Mouse (Mus musculus) stomach, embryonic 14.5 days (tissue): ENCODE measurements around the gene Trnp1. TPM values are rescaled to one million over a fixed set of nuclear protein-coding genes. Genes with fewer than 3 reads are reported as not detected.

ENCODE experiments used
- ATAC-seq: fragments of 200-750 bp; cut with Nextera tagmentation; 2 replicates; pipeline ENCODE4 v1.8.0; 2017; ENCODE audit warnings: low read depth, moderate TSS enrichment; ENCODE audit not compliant: insufficient number of reproducible peaks, insufficient read depth, low FRiP score
- H3K27ac ChIP-seq: fragments of 300-500 bp; sonication (generic); 2 replicates; pipeline ENCODE4 v1.5.1; 2014; ENCODE audit warnings: mild to moderate bottlenecking, low read length, moderate library complexity, mixed read lengths
- H3K27me3 ChIP-seq: fragments of 300-500 bp; sonication (generic); 2 replicates; pipeline ENCODE4 v1.6.1; 2014; ENCODE audit warnings: low read length, control low read depth, mixed read lengths; ENCODE audit not compliant: control insufficient read depth, insufficient read depth
- H3K36me3 ChIP-seq: fragments of 300-500 bp; sonication (generic); 2 replicates; pipeline ENCODE4 v1.6.1; 2014; ENCODE audit warnings: mild to moderate bottlenecking, control low read depth, low read length, moderate library complexity, mixed read lengths; ENCODE audit not compliant: control insufficient read depth, insufficient read depth
- H3K4me1 ChIP-seq: fragments of 300-500 bp; sonication (generic); 2 replicates; pipeline ENCODE4 v1.6.1; 2014; ENCODE audit warnings: low read length, control low read depth, mixed read lengths; ENCODE audit not compliant: control insufficient read depth, insufficient read depth
- H3K4me2 ChIP-seq: fragments of 300-500 bp; sonication (generic); replicated peaks from 2 replicates; pipeline ENCODE4 v1.6.1; 2014; ENCODE audit warnings: low read depth, low read length, control low read depth
- H3K4me3 ChIP-seq: fragments of 300-500 bp; sonication (generic); 2 replicates; pipeline ENCODE4 v1.5.1; 2014; ENCODE audit warnings: low read depth, low read length, control low read depth
- H3K9ac ChIP-seq: fragments of 300-500 bp; sonication (generic); replicated peaks from 2 replicates; pipeline ENCODE4 v1.6.1; 2014; ENCODE audit warnings: low read depth, mild to moderate bottlenecking, control low read depth, low read length, moderate library complexity, mixed read lengths
- H3K9me3 ChIP-seq: fragments of 300-500 bp; sonication (generic); 2 replicates; pipeline ENCODE4 v1.6.1; 2016; ENCODE audit warnings: low read depth, low read length, control low read depth; ENCODE audit not compliant: control insufficient read depth
- WGBS: fragments of 180-500 bp; shearing (Covaris S2); extraction: QIAGEN DNeasy Blood & Tissue Kit; methylation state at CpG from one replicate; pipeline ENCODE4 v1.1.7; 2014; 5-methylcytosine and 5-hydroxymethylcytosine counted together
- polyA plus RNA-seq: library from polyadenylated mRNA; unstranded; fragments of >200 nt; fragmentation: Nextera tagmentation; extraction: Ambion mirVana; gene quantifications from 2 replicates; pipeline ENCODE4 v1.2.1, GENCODE M21; 2014

The Trnp1 gene
- polyA plus RNA-seq, 1 experiment from 2014 or later, result 2.5 TPM

- ATAC-seq, result no peak
- Histone ChIP-seq H3K4me3 (no peak overlapping the region), H3K9ac (no peak overlapping the region), H3K27me3 (no peaks in the 10 kb centered on the region), H3K27ac (peak overlapping the region; percentile 55; the same call in 1 of the 2 replicates), H3K36me3 (no peaks in the 10 kb centered on the region), H3K4me2 (no peak overlapping the region), H3K9me3 (no peaks in the 10 kb centered on the region), H3K4me1 (peaks cover 6% of the 10 kb centered on the region; the same call in 1 of the 2 replicates)
- 81% methylated on average over 11 of the region's 11 CpGs for WGBS
These were observed 50.4 kb downstream of the Trnp1 start for GRCm38 (mm10) chr4:133447967-133448366.

GRCm38 (mm10) chr4:133447366-133447765, 51.0 kb downstream of the Trnp1 start:
- H3K4me3 ChIP-seq, result no peak overlapping the region
- H3K4me2 ChIP-seq, result no peak overlapping the region
- ATAC-seq, result no peak
- no peaks in the 10 kb centered on the region for H3K36me3 ChIP-seq
- H3K9ac ChIP-seq, result no peak overlapping the region
- no peaks in the 10 kb centered on the region for H3K27me3 ChIP-seq
- H3K9me3 ChIP-seq, result no peaks in the 10 kb centered on the region
- H3K27ac ChIP-seq, result no peak overlapping the region
- WGBS, result 58% methylated on average over 5 of the region's 5 CpGs
- H3K4me1 ChIP-seq, result peaks cover 6% of the 10 kb centered on the region; the same call in 1 of the 2 replicates

DNA sequence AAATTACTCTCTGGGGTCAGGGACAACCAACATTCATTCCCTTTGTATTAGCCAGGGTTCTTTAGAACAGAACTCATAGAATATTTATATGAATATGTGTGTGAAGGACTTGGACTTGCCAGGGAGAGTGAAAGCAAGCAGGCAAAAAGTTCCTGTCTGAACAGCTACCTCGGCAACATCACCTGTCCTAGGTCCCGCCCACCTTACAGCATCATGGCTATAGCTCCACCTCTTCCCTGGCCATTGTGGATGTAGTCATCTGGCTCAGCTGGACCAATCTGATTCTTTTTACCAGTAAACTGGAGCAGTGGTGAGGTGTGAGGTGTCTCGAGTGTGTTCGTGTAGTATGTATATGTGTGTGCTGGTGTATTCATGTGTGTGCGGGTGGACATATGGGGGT, 52.6 kb downstream of the Trnp1 start:
- no peak overlapping the region for H3K4me2 ChIP-seq
- WGBS, result 82% methylated on average over 5 of the region's 5 CpGs
- H3K9me3 ChIP-seq, result no peaks in the 10 kb centered on the region
- no peak for ATAC-seq
- H3K4me1 ChIP-seq, result peaks cover 7% of the 10 kb centered on the region; the same call in 1 of the 2 replicates
- no peak overlapping the region for H3K9ac ChIP-seq
- no peaks in the 10 kb centered on the region for H3K27me3 ChIP-seq
- no peak overlapping the region for H3K27ac ChIP-seq
- no peak overlapping the region for H3K4me3 ChIP-seq
- H3K36me3 ChIP-seq, result no peaks in the 10 kb centered on the region

DNA sequence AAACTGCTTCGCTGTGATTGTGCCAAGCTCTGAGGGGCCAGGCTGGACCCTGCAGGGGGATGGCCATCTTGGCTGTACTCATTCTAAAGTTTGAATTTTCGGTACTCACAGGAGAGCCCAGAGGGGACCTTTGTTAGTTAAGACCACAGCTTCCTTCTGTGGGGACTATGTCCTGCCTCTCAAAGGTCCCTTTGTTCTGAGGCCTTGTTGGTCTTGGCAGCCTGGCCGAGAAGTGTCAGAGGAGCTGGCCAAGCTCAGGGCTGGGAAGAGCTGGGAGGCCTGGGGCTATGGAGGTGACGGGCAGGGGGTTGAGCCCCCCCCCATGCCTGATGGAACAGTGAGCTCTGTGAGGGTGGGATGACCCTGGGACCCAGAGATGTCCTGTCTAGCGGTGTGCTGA, 55.3 kb downstream of the Trnp1 start:
- H3K4me1 ChIP-seq, result peaks cover 17% of the 10 kb centered on the region
- no peaks in the 10 kb centered on the region for H3K9me3 ChIP-seq
- no peaks in the 10 kb centered on the region for H3K36me3 ChIP-seq
- 75% methylated on average over 5 of the region's 5 CpGs for WGBS
- no peak overlapping the region for H3K9ac ChIP-seq
- ATAC-seq, result no peak
- H3K27me3 ChIP-seq, result no peaks in the 10 kb centered on the region
- no peak overlapping the region for H3K4me3 ChIP-seq
- no peak overlapping the region for H3K4me2 ChIP-seq
- H3K27ac ChIP-seq, result peak overlapping the region; percentile 11; the same call in 1 of the 2 replicates

DNA sequence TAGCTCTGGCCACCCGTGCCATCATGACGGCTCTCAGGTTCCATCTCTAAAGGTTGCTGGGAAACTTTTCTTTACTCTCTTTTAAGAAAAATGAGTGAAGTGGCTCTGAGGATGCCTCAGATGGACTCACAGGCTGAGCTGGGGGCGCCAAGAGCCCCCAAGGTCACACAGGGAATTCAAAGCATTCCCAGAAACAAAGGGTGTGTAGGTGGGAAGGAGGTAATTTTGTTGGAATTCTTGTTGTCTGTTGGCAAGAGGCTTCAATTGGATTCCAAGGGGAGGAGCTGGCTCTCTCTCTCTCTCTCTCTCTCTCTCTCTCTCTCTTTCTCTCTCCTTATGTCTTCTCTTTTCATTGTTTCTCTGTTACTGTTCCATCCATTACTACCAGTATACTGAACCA, 56.2 kb downstream of the Trnp1 start:
- no peak for ATAC-seq
- Histone ChIP-seq H3K36me3 (no peaks in the 10 kb centered on the region), H3K27ac (no peak overlapping the region)

More for the DNA sequence above, 56.2 kb downstream of the Trnp1 start:
- Histone ChIP-seq H3K27me3 (no peaks in the 10 kb centered on the region), H3K9ac (no peak overlapping the region), H3K4me1 (peaks cover 18% of the 10 kb centered on the region), H3K9me3 (no peaks in the 10 kb centered on the region), H3K4me3 (no peak overlapping the region), H3K4me2 (no peak overlapping the region)
- WGBS, result 57% methylated on average over 3 of the region's 3 CpGs

Other genes starting within 250 kb of the Trnp1 start
- 9.3 and 10.3 TPM in 2 replicates for gene Sytl1, start 235.4 kb downstream of the Trnp1 start, polyA plus RNA-seq
- 88.1 and 88.6 TPM in 2 replicates for gene Tmem222, start 220.8 kb downstream of the Trnp1 start, polyA plus RNA-seq
- 18.5 and 19.9 TPM in 2 replicates for gene Wdtc1, start 145.1 kb downstream of the Trnp1 start, polyA plus RNA-seq
- 9.8 and 10.6 TPM in 2 replicates for gene Slc9a1, start 128.8 kb downstream of the Trnp1 start, polyA plus RNA-seq
- gene Tent5b, start 18.4 kb downstream of the Trnp1 start, polyA plus RNA-seq, result 0.39 and 0.45 TPM in 2 replicates
- gene Kdf1, start 20.4 kb upstream of the Trnp1 start, polyA plus RNA-seq, result 30.1 and 31.6 TPM in 2 replicates
- gene Nudc, start 47.4 kb upstream of the Trnp1 start, polyA plus RNA-seq, result 192 and 206 TPM in 2 replicates
- gene Nr0b2, start 54.8 kb upstream of the Trnp1 start, polyA plus RNA-seq, result 3.3 and 4.1 TPM in 2 replicates
- gene Gpatch3, start 76.2 kb upstream of the Trnp1 start, polyA plus RNA-seq, result 5.5 TPM in 2 replicates
- gene Gpn2, start 85.8 kb upstream of the Trnp1 start, polyA plus RNA-seq, result 17.7 and 18.9 TPM in 2 replicates
- 158 and 163 TPM in 2 replicates for gene Sfn, start 103.6 kb upstream of the Trnp1 start, polyA plus RNA-seq
- gene Zdhhc18, start 151.6 kb upstream of the Trnp1 start, polyA plus RNA-seq, result 2.7 and 3.2 TPM in 2 replicates
- gene Pigv, start 174.1 kb upstream of the Trnp1 start, polyA plus RNA-seq, result 15.6 and 18.9 TPM in 2 replicates